Mouse (Mus musculus) spleen, postnatal 14 days (tissue): Measurements from ENCODE around the gene Swsap1.

Experiments
- DNase-seq, 2 experiments: peaks; one replicate each; pipeline ENCODE4 v3.0.0; 2021 to 2022; ENCODE audit warnings: low spot score in 2 of 2

Swsap1 gene

DNA sequence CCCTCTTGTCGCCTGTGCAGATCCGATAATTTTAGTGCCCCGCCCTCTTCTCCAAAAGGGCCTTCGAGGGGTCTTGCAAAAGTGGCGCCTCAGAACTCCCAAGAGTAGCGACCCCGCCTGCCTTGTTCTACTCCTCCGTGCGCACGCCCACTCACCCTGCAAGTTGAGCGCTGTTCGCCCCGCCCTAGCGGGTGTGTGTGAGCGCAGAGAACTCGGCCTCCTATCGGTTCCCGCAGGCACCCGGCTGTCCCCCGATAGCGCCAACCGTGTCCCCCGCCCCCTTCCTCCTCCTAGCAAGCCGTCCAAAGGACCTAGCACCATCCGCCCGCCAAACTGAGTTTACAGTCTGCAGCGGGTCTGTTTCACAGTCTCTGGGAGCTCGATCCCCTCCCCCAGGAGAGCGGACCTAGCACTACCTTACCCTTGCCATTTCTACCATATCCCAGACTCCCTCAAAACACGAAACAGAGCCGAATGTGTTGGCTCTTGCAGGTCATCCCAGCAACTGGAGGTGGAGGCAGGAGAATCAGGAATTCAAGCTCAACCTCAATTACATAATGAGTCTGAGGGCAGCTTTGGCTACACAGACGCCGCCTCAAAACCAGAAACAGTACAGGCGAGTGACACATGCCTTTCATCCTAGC is 7.0 kb downstream of the Swsap1 start:
- peak; percentile 86 to 91 for DNase-seq

DNA sequence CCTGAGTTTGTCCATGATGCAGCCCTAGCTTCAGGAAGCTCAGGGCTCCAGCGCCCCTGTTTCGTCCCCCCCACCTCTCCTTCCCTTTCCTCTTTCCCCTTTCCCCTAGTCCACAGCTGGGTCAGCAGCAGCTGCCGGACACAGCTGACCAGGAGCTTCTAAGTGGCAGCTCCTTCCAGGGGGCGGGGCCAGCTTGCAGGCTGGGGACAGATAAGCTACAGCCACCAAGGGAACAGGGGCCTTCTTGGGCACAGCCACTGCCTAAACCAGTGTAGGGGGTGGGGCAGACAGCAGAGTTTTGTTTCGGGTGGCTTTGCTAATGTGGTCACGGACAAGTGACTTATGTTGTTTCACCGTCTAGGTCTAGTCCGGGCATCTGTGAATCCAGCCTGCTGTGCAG is 7.9 kb downstream of the Swsap1 start, which contains the start of gene Epor:
Gene Epor, minus strand, starts transcription at position 90 of the 400 bp plus-strand sequence.
- DNase-seq = peak; percentile 64 to 65

DNA sequence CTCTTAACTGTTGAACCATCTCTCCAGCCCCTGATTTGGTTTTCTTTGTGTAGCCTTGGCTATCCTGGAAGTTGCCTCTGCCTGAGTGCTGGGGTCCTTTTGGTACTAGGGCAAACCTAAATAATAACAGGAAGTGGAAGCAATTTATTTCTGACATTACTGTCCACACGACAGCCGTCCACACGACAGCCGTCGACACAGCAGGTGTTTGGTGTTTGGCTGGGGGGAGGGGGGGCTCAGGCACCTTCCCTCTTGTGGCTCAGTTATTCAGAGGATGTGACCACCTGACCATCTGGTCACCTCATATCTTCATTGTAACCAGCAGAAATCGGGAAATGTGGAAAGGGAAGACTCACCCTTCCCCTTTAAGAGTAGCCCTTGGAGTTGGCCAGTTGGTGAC is 13.3 kb downstream of the Swsap1 start:
- no peak for DNase-seq

DNA sequence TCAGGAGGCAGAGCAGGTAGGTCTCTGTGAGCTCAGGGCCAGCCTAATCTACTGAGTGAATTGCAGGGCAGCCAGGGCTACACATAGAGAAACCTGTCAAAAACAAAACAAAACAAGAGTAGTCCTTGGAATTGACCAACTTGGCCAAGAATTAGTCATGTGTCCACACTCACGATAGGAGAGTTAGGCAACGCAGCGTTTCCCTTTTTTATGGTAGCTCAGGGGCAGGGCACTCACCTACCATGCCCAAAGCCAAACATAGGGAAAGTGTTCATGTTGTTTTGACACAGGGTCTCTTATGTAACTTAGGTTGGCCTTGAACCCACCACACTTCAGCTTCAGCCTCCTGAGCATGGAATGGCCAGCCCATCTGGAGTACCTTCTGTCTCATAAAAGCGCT is 13.7 kb downstream of the Swsap1 start:
- DNase-seq = no peak

DNA sequence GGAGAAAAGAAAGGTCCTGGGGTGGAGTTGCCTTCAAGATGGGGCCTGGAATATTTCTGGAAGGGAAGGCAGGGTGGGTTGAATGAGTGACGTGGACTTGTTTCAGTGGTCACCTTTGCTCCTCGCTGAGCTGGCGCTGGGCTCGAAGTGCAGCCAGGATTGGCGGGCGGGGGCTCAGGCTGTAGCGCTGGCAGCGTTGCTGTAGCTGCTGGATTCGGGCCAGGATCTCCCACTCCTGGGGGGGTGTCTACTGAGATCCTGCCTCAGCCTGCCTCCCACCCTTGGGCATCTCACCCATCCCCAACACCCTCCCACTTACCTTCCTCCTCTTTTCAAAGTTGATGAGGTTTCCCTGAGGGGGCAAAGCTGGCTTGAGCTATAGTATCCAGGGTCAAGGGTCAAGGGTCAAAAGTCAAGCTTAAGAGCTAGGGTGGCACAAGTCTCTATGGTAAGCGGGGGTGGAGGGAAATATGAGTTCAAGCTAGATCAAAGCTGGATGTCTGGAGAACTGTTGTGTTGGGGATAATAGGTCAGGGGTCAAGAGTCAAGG is 21.1 kb downstream of the Swsap1 start:
- no peak for DNase-seq

DNA sequence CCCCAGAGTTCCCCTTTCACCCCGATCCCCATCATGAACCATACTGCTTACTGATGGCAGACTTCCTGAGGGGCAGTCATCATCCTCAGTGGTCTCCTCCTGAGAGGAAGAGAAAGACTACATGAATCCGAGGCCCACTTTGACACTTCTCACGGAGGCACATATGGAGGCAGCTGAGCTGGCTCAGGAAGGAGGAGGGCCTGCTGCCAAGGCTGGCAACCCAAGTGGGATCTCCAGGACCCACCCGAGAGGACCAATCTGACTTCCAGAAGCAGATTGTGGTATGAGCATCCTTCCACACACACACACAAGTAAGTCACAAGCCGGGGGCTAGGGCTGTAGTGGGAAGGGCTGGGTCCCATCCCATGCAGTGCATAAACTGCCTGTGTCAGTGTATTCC is 21.8 kb downstream of the Swsap1 start:
- no peak for DNase-seq

DNA sequence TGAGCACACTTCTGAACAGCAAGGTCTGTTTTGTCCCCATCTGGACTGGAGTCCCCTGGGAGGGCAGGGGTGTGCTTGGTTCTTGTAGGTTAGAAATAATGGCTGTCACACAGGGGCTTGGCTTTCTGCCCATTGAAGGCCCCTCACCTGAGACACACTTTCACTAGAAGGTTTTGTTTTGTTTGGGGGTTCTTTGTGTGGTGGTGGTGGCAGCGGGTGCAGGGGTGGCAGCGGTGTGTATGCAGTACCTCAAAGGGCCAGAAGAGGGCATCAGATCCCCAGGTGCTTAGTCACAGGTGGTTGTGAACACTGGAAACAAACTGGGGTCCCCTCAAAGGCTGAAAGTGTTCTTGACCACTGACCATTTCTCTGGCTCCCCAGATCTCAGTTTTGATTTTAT is 22.4 kb downstream of the Swsap1 start:
- DNase-seq = peak; percentile 31 to 60

DNA sequence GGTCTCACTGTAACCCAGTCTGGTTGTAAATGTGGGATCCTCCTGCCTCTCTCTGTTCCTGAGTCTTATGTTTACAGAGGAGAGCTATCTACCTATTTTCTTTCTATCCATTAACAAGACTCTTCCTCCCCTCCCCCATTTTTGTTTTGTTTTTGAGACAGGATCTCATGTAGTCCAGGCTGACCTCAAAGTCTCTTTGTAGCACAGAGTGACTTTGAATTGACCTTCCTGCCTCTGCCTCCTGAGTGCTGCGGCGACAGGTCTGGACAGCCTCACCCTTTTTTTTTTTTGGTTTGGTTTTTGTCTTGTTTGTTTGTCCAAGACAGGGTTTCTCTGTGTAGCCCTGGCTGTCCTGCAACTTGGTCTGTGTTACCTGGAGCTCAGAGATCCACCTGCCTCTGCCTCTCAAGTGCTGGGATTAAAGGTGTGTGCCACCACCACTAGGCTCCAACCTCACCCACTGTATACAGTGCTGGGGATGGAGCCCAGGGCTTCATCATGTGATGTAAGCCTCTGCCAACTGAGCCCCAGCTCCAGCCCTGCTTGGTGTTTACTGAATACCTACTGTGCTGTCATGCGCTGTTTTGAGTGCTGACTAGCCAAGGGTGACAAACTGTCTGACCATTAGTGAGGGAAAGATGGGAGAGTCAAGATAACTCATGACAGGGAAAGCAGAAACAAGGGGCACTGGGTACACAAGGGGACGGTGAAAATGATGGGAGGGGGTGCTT is 23.0 kb downstream of the Swsap1 start:
- DNase-seq = no peak

DNA sequence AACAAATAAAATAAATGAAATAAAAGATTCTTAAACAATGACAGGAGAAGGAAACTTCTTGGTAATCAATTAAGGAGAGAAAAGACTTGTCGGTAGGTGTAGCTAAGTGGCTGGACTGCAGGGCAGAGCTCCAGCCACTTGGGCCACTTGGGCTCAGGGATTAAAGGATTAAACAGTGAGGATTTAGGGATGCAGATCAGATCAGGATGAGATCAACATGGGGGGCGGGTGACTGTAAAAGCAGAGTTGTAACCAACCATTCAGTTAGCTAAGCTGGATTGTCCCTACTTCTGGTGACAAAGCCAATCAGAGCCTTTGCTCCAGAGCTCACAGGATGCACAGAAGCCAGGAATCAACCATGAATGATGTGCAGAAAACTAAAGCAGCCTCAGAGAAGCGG is 28.4 kb downstream of the Swsap1 start:
- no peak for DNase-seq

DNA sequence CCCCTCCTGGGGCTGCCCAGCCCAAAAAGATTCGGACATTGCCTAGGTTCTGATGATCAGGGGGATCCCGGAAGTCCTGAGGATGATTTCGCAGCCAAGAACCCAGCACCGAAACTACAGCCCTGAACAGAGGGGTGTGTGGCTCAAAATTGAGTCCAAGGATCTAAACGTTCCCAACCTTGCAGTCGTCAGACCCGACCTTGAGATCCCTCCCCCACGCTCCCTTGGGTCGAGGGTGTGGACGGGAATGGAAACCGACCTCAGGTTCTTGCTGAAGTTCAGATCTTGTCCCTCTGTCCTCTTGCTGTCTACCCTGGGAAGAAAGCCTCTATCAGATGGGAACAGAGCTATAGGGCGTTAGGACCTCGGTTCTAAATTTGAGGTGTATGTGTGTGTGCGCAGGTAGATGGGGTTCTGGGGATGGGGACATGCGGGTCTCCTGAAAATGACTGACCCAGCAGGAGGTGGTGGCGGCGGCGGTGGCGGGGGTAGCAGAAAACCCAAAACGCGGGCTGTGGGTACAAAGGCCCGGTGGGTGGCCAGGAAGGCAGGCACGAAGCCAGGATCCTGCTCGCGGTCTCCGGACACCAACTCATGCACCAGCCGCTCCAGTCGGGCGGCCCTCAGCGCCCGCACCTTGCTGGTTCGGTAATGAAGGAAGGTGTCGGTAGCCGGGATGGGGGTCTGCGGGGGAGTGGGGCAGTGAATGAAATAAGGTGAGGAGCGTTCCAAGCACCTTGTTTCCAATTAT is 32.2 kb downstream of the Swsap1 start:
- no peak for DNase-seq

DNA sequence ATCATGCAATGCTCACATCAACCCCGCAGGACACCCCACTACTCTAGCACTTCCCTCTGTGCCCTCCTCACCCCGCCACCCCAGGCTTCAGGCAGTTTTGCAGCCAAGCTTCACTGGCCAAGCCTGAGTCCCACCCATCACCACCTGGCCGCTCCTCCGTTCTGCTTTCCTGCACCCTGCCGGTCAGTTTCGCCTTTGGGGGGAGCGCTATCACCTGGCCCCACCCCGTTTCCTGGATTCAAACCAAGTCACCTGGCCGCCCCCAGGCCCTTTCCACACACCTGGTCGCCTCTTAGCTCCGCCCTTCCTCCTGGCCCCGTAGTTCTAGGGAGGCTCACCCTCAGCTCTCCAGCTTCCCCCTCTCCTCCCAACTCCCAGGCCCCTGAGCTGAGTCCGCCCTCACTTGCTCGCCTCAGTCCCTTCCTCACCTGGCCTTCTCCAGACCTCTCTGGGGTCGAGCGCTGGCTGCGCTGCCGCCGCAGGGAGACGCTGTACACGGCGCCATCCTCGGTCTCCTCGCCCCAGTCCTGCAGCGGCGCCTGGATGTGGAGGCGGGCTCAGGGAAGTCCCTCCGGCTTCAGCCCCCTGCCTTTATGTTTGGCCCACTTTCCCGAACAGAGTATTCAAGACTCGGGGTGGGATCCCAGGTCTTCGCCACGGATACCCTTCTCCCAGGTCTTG is 33.0 kb downstream of the Swsap1 start:
- DNase-seq = no peak

DNA sequence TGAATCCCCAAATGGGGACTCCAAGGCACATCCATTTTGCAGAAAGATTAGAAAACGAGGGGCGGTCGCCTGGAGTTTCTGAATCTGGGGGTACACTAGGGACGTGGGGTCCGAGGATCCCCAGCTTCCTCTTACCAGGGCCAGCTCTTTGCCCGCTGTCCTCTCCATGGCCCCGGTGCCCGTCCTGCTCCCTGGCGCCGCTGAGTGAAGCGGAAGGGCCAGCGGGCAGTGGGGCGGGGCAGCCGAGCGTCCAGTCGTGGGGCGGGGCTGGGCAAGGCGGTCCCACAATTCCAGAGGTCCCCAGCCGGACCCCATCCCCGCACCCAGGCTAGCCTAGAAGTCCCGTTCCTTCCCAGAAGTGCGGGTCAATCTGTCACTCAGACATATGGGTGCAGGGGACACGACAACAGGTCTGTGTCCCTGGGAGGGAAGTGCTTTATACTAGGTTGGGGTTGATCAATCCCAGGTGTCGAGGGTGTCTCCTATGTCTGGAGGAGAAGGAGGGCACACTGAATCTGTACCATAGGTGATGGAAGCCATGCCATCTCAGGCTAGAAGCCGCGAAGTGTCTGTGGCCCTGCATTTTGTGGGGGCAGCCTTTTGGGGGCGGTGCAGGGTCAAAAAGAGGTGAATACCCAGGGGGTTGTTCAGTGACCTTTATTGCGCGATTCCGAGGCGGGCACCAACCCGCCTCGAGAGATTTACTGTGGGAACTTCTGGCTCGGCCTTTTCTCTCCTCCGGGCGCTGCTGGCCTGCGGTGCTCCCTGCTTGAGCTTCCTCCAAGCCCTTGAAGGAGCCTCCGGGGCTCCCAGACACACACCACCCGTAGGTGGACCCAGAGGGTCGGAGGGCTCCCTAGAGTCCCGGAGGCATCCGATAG is 33.9 kb downstream of the Swsap1 start, which contains the start of gene Rgl3:
Gene Rgl3, minus strand, starts transcription at position 217 of the 881 bp plus-strand sequence.
- DNase-seq = no peak

DNA sequence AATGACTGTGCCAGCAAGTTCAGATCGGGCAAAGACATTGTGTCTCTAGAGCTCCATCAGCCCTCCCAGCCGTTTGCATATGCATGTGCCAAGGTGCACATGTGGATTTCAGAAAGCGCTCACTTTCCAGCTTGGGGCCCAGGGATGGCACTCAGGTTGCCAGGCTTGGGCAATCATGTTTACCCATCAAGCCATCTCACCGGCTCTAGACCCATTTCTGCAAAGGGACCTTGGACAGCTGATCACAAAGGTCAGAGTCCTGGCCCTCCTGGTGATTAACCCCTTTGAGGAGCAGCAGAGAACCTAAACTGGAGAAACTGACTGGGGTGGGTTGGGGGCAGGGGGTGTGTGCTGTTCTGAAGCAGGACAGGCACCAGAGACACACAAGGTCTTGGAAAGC is 36.7 kb downstream of the Swsap1 start:
- DNase-seq = no peak

DNA sequence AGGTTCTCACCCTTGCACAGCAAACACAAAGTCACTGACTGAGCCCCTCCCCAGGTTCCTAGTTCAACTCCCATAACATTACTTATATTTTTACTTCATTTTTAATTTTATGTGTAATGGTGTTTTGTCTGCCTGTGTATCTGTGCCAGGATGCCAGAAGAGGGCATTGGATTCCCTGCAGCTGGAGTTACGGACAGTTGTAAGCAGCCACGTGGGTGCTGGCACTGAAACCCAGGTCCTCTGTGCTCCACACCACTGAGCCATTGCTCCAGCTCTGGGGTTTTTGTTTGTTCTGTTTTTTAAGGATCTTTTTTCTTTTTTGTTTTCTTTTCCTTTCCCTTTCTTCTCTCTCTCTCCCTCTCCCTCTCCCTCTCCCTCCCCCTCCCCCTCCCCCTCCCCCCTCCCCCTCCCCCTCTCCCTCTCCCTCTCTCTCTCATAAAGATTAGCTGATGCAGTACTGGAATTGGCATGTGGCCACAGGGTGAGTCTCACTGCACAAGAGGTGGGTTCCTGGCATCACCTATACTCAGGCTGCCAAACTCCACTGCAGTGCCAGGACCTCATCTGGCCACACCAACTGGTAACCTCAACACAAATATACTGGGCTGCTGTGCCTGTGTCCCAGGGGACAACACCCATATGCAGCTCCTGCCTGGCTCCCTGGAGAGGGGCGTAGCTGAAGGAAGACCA is 40.8 kb downstream of the Swsap1 start:
- no peak for DNase-seq

DNA sequence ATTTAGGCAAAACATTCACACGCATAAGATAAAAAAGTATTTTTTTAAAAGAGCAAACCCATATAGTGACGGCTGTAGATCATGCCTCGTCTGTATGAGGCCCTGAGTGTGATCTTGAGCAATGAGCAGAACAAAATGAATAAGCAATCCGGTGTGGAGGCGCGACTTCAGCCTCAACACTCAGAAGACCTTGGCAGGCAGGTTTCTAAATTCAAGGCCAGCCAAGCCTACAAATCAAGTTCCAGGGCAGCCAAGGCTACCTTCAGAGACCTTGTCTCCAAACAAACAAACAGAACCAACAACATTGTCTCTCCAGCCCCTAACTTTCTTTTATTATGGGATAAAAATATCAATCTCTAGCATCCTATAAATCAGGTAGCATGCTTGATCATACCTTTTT is 44.7 kb downstream of the Swsap1 start:
- no peak for DNase-seq

DNA sequence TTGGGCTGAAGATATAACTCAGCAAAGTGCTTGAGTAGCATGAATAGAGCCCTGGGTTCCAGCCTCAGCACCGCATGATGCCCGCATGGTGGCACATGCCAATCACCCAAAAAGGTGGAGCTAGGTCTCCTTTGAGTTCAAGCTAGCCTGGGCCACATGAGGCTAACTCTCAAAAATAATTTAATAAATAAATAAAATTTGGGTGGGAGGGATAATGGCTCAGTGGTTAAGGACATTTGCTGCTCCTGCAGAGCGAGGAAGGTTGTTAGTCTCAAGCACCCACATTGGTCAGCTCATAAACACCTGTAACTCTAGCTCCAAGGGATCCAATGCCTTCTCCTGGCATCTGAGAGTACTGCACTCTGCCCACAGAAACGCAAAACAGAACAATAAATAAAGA is 46.1 kb downstream of the Swsap1 start:
- DNase-seq = no peak

DNA sequence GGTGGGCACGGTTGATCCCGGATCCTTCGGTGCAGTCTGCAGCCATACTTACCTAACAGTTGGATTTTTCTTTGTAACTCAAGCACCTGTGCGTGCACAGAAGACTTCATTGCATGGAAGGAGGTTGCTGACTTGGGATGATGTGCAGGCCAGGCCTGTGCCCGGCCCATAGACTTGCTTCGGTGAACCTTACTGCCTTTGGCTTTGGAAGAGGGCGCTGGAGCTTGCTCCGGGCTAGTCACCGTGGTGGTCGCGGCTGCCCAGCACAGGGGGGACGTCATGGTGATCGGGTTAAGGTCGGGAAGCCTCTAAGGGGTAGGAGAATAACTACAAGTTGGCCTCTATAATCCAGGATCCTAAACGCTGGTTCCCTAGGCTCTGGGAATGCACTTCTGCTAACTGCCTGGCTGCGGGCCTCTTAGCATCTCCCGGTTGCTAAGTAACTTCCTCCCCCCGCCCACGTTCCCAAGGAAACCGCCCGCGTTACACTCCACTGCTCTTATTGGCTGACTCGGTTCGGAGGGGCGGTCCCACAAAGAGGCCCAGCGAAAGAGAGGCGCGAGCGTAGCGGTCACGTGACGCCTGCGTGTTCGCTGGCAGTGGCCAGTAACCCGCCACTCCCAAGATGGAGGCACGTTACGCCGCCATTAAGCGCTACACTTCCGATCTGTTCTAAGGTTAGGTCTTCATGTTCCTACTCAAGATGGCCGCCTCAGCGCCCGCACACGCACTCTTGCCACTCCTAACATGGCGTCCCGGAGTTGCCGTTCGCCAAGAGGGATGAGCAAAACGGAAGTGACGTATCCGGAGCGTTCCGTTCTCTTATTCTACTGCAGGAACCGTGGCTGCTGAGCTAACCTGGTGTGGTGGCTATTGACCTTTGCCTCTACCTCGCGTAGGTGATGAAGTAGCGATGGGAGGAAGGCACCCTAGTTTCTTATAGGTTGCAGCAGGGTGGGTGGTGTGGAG is 46.9 kb downstream of the Swsap1 start, which contains the start of the genes Ccdc151 and Prkcsh:
Gene Ccdc151, minus strand, starts transcription at position 441 of the 969 bp plus-strand sequence.
Gene Prkcsh, plus strand, starts transcription at position 613 of the 969 bp plus-strand sequence.
- DNase-seq = peak; percentile 94 to 97

DNA sequence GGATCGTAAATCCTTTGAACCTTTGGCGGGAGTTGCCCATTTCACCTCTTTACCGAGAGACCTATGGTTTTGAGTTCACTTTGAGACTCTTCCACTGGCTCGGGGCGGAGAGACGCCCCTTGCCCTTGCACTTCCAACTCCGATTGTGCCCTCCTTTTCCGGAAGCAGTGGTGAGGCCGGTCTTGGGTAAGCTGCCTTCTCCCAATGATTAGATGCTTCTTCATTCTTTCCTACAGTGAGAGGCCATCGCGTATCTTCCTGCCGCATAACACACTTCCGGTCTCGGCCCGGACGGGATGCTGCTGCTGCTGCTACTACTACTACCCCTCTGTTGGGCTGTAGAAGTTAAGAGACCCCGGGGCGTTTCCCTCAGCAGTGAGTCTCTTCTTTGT is 47.6 kb downstream of the Swsap1 start:
- peak in 1 of 2 experiments; percentile 19 for DNase-seq

DNA sequence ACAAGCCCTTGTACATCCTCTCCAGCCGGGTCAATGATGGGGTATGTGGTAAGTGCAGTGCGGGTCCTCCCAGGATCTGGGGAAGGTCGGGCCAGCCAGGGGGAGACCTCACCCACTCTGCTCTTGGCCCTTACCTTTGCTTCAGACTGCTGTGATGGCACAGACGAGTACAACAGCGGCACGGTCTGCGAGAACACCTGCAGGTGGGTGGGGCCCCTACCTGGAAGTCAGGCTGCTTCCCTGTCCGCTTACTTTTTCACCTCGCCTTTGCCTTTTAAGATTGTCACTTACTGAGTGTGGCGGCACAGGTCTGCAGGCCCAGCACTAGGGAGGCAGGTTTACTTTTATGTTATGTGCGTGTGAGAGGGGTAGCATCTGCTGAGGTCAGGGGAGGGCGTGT is 49.0 kb downstream of the Swsap1 start:
- DNase-seq = no peak
